Mouse (Mus musculus): ENCODE measurements around the gene Spock1.

- TF ChIP-seq POLR2A (IDR thresholded peaks at IDR 0.05; ENCODE audit: extremely low read depth, insufficient read depth, low read length): no peak
- TF ChIP-seq CTCF (IDR thresholded peaks at IDR 0.05; ENCODE audit: low read depth, low read length): no peak
Observed at GRCm38 (mm10) chr13:57778524-57778923, 129.6 kb downstream of the Spock1 start.

Data from liver, adult 2 months (tissue).